Mouse (Mus musculus): Measurements from ENCODE around the gene Trpc4ap.

DNA sequence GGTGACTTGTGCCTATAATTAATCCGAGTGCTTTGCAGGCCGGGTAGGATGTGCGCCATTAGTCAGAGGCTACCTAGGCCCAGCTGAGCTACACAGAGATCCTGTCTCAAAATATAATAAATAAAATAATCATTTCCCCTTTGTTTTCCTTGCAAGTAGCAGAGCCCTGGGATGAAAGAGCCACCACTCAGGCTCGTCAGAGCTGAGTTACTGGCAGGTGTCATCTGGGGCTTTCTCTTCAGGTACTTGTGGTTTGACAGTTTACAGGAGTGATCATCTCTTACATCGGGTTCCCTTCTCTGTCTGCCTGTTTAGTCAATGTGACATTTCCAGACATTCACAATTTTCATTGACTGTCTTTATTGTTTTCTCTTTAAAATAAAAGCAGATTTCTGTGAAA lies 5.6 kb downstream of the Trpc4ap start:
- TF ChIP-seq CTCF (IDR thresholded peaks at IDR 0.05; ENCODE audit: insufficient read depth, low read depth, low read length) (no peak), POLR2A (IDR thresholded peaks at IDR 0.05; ENCODE audit: insufficient read depth, low read depth, low read length) (no peak)
